Mouse (Mus musculus) urinary bladder, postnatal 36 days (tissue): ENCODE measurements at regions not wholly inside any gene's neighbourhood (a gene's known extent, or its start where the extent isn't known, plus 50 kb on each side); places are given as distances from the start of the nearest gene placed in this dataset.

Source experiments
- DNase-seq, 2 experiments: peaks; one replicate each; pipeline ENCODE4 v3.0.0; 2022; ENCODE audit warnings: low spot score in 2 of 2, mixed read lengths in 1 of 2

- DNase-seq, result no peak
Measured at GRCm38 (mm10) chr14:72113377-72113993, 378.2 kb downstream of the Gm9195 start.

- no peak for DNase-seq
Measured at GRCm38 (mm10) chr14:72110689-72111088, 380.9 kb downstream of the Gm9195 start.

- DNase-seq, result no peak
Measured at GRCm38 (mm10) chr14:72091579-72091978, 400.1 kb downstream of the Gm9195 start.

GRCm38 (mm10) chr14:72081473-72081872 is 410.2 kb downstream of the Gm9195 start:
- DNase-seq, result no peak

- DNase-seq, result no peak
Measured at GRCm38 (mm10) chr14:72064111-72064812, 427.4 kb downstream of the Gm9195 start.

- no peak for DNase-seq
Measured at GRCm38 (mm10) chr14:72042881-72043236, 448.8 kb downstream of the Gm9195 start.

- no peak for DNase-seq
Measured at GRCm38 (mm10) chr14:72042112-72042880, 449.3 kb downstream of the Gm9195 start.

- no peak for DNase-seq
Measured at GRCm38 (mm10) chr14:72030396-72030795, 461.2 kb downstream of the Gm9195 start.

GRCm38 (mm10) chr14:72027362-72028020 is 464.1 kb downstream of the Gm9195 start:
- DNase-seq, result no peak

GRCm38 (mm10) chr14:72004371-72004770 is 487.3 kb downstream of the Gm9195 start:
- DNase-seq, result no peak

- no peak for DNase-seq
Measured at GRCm38 (mm10) chr14:72002205-72003138, 489.2 kb downstream of the Gm9195 start.

- DNase-seq, result no peak
Measured at GRCm38 (mm10) chr14:71973016-71973415, 518.6 kb downstream of the Gm9195 start.

- no peak for DNase-seq
Measured at GRCm38 (mm10) chr14:71972521-71972920, 519.1 kb downstream of the Gm9195 start.

GRCm38 (mm10) chr14:71967646-71968045 is 524.0 kb downstream of the Gm9195 start:
- DNase-seq, result no peak

GRCm38 (mm10) chr14:71963389-71964169 is 528.1 kb downstream of the Gm9195 start:
- no peak for DNase-seq

- no peak for DNase-seq
Measured at GRCm38 (mm10) chr14:71948701-71949100, 542.9 kb downstream of the Gm9195 start.

GRCm38 (mm10) chr14:71937157-71937485 is 554.5 kb downstream of the Gm9195 start:
- no peak for DNase-seq

GRCm38 (mm10) chr14:71936373-71937156 is 555.1 kb downstream of the Gm9195 start:
- no peak for DNase-seq

GRCm38 (mm10) chr14:71915964-71916363 is 575.7 kb downstream of the Gm9195 start:
- no peak for DNase-seq

GRCm38 (mm10) chr14:71910936-71911335 is 580.7 kb downstream of the Gm9195 start:
- DNase-seq, result no peak
